Mouse (Mus musculus) megakaryocyte, embryonic 14.5 days (primary cell): ENCODE measurements around the gene Mindy1.

ENCODE experiments used
- FLI1 ChIP-seq: IDR thresholded peaks from 2 replicates; pipeline ENCODE4 v1.6.1; 2012; ENCODE audit warnings: low read length, inconsistent platforms, mixed read lengths
- GATA1 ChIP-seq: IDR thresholded peaks from 3 replicates; pipeline ENCODE4 v1.6.1; 2012; ENCODE audit warnings: mixed read lengths, low read length, inconsistent platforms, borderline replicate concordance

DNA sequence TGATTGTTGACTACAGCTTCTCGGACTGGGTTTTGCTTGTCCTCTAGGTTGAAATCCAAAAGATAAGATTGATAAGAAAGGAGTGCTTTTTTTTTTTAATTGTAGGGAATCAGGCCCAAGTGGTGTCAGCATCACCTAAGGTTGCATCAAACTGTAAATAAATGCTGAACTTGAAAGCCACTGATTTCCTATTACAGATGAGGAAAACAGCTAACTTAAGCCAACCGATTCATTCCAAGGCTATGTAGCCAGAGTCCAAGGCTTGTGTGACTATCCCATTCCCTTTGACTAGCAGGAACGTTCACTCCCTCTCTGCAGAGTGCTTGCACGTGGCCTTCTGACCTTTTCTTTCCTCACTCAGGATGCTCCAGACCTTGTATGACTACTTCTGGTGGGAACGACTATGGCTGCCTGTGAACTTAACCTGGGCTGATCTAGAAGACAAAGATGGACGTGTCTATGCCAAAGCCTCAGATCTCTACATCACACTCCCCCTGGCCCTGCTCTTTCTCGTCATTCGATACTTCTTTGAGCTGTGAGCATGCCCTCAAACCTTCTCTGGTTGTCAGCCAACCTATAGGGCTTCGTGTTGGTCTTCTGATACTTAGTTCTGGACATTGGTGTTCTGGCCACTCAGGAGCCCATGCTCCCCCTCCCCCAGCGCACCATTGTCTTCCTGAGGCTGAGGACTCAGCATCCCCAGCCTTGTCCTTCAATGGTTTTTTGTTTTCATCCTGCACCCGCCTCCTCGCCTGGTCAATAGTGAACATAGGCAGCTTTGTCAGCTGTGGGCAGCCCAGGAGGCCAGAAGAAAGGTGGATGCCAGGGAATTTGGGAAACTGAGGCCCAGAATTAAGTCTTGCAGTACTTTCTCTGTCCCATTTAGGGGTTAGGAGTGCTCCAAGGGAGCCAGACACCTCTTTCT, 38.8 kb downstream of the Mindy1 start:
- TF ChIP-seq GATA1 (no peak), FLI1 (no peak)
